Mouse (Mus musculus) forebrain, embryonic 15.5 days (tissue): ENCODE data around the gene Zdbf2. TPM values are rescaled to one million over a fixed set of nuclear protein-coding genes. Genes with fewer than 3 reads are reported as not detected.

Source experiments
- ATAC-seq: fragments of 200-750 bp; cut with Nextera tagmentation; replicated peaks from 2 replicates; pipeline ENCODE4 v1.8.0; 2017; ENCODE audit warnings: mild to moderate bottlenecking, moderate TSS enrichment, moderate library complexity
- H3K27ac ChIP-seq: fragments of 300-500 bp; sonication (generic); replicated peaks from 2 replicates; pipeline ENCODE4 v1.5.1; 2015; ENCODE audit warnings: mild to moderate bottlenecking, inconsistent platforms
- H3K27me3 ChIP-seq: fragments of 300-500 bp; sonication (generic); 2 replicates; pipeline ENCODE4 v1.6.1; 2015; ENCODE audit warnings: inconsistent platforms
- H3K36me3 ChIP-seq: fragments of 300-500 bp; sonication (generic); 2 replicates; pipeline ENCODE4 v1.6.1; 2015; ENCODE audit warnings: mild to moderate bottlenecking, inconsistent platforms
- H3K4me1 ChIP-seq: fragments of 300-500 bp; sonication (generic); 2 replicates; pipeline ENCODE4 v1.6.1; 2015; ENCODE audit warnings: inconsistent platforms
- H3K4me2 ChIP-seq: fragments of 300-500 bp; sonication (generic); replicated peaks from 2 replicates; pipeline ENCODE4 v1.6.1; 2015; ENCODE audit warnings: mild to moderate bottlenecking, inconsistent platforms
- H3K4me3 ChIP-seq: fragments of 300-500 bp; sonication (generic); 2 replicates; pipeline ENCODE4 v1.5.1; 2015; ENCODE audit warnings: mild to moderate bottlenecking, inconsistent platforms
- H3K9ac ChIP-seq: fragments of 300-500 bp; sonication (generic); replicated peaks from 2 replicates; pipeline ENCODE4 v1.6.1; 2015; ENCODE audit warnings: mild to moderate bottlenecking, inconsistent platforms
- H3K9me3 ChIP-seq: fragments of 300-500 bp; sonication (generic); 2 replicates; pipeline ENCODE4 v1.6.1; 2016; ENCODE audit warnings: inconsistent platforms
- WGBS: fragments of 180-500 bp; shearing (Covaris S2); methylation state at CpG from one replicate; pipeline ENCODE4 v1.1.7; 2015; ENCODE audit warnings: mixed read lengths; 5-methylcytosine and 5-hydroxymethylcytosine counted together
- polyA plus RNA-seq: library from polyadenylated mRNA; unstranded; fragments of >200 nt; fragmentation: Nextera tagmentation; extraction: Ambion mirVana; gene quantifications from 2 replicates; pipeline ENCODE4 v1.2.1, GENCODE M21; 2015

Gene Zdbf2
- polyA plus RNA-seq, 1 experiment from 2014 or later = 34.8 TPM

- Histone ChIP-seq H3K27ac (no peak overlapping the region), H3K9me3 (no peaks in the 10 kb centered on the region), H3K4me1 (peaks cover 26% of the 10 kb centered on the region), H3K9ac (no peak overlapping the region), H3K4me3 (no peak overlapping the region), H3K4me2 (0 out of 2 replicates have a peak overlapping the region, but pooled peaks have one; percentile 1), H3K27me3 (peaks cover 71% of the 10 kb centered on the region), H3K36me3 (no peaks in the 10 kb centered on the region)
- no peak for ATAC-seq
- 27% methylated on average over 24 of the region's 24 CpGs for WGBS
Observed at GRCm38 (mm10) chr1:63252351-63253209, 20.5 kb upstream of the Zdbf2 start.

- Histone ChIP-seq H3K4me1 (peaks cover 19% of the 10 kb centered on the region), H3K9ac (no peak overlapping the region), H3K4me3 (no peak overlapping the region), H3K4me2 (no peak overlapping the region), H3K27me3 (peaks cover 74% of the 10 kb centered on the region), H3K27ac (no peak overlapping the region), H3K9me3 (no peaks in the 10 kb centered on the region), H3K36me3 (no peaks in the 10 kb centered on the region)
- no peak for ATAC-seq
- WGBS = 15% methylated on average over 5 of the region's 5 CpGs
Observed at GRCm38 (mm10) chr1:63253291-63253690, 19.8 kb upstream of the Zdbf2 start.

- Histone ChIP-seq H3K4me1 (peaks cover 16% of the 10 kb centered on the region), H3K27me3 (peaks cover 70% of the 10 kb centered on the region), H3K27ac (peak overlapping the region; percentile 52), H3K9ac (no peak overlapping the region), H3K4me2 (no peak overlapping the region), H3K9me3 (no peaks in the 10 kb centered on the region), H3K36me3 (no peaks in the 10 kb centered on the region), H3K4me3 (no peak overlapping the region)
- ATAC-seq = no peak
- 10% methylated on average over 4 of the region's 4 CpGs for WGBS
Observed at GRCm38 (mm10) chr1:63255101-63255500, 18.0 kb upstream of the Zdbf2 start.

- WGBS = 14% methylated on average over 5 of the region's 5 CpGs
- Histone ChIP-seq H3K4me3 (no peak overlapping the region), H3K27me3 (peaks cover 70% of the 10 kb centered on the region)
Observed at GRCm38 (mm10) chr1:63256083-63256482, 17.0 kb upstream of the Zdbf2 start.

GRCm38 (mm10) chr1:63258501-63258900, 14.6 kb upstream of the Zdbf2 start:
- no peak overlapping the region for H3K4me2 ChIP-seq
- no peak overlapping the region for H3K9ac ChIP-seq
- whole genome bisulfite sequencing = 50% methylated on average over 2 of the region's 2 CpGs
- H3K27ac ChIP-seq = no peak overlapping the region
- peaks cover 63% of the 10 kb centered on the region for H3K27me3 ChIP-seq
- no peaks in the 10 kb centered on the region for H3K36me3 ChIP-seq
- no peak for ATAC-seq
- no peaks in the 10 kb centered on the region for H3K9me3 ChIP-seq
- peaks cover 16% of the 10 kb centered on the region for H3K4me1 ChIP-seq
- H3K4me3 ChIP-seq = no peak overlapping the region

More at GRCm38 (mm10) chr1:63256083-63256482, 17.0 kb upstream of the Zdbf2 start:
- Histone ChIP-seq H3K9me3 (no peaks in the 10 kb centered on the region), H3K9ac (no peak overlapping the region), H3K4me1 (peaks cover 16% of the 10 kb centered on the region), H3K4me2 (no peak overlapping the region), H3K27ac (peak overlapping the region; percentile 52), H3K36me3 (no peaks in the 10 kb centered on the region)
- peak; percentile 88 for ATAC-seq

GRCm38 (mm10) chr1:63259271-63259830, 13.7 kb upstream of the Zdbf2 start:
- WGBS = 39% methylated on average over 11 of the region's 11 CpGs
- Histone ChIP-seq H3K27ac (no peak overlapping the region), H3K9me3 (no peaks in the 10 kb centered on the region), H3K27me3 (peaks cover 63% of the 10 kb centered on the region), H3K4me1 (peaks cover 16% of the 10 kb centered on the region), H3K4me3 (no peak overlapping the region), H3K9ac (no peak overlapping the region), H3K36me3 (no peaks in the 10 kb centered on the region), H3K4me2 (no peak overlapping the region)
- ATAC-seq = no peak

- no peak overlapping the region for H3K9ac ChIP-seq
- WGBS = 47% methylated on average over 17 of the region's 17 CpGs
- peaks cover 63% of the 10 kb centered on the region for H3K27me3 ChIP-seq
- H3K9me3 ChIP-seq = no peaks in the 10 kb centered on the region
- H3K4me2 ChIP-seq = no peak overlapping the region
- H3K4me1 ChIP-seq = peaks cover 12% of the 10 kb centered on the region
- H3K4me3 ChIP-seq = no peak overlapping the region
- no peaks in the 10 kb centered on the region for H3K36me3 ChIP-seq
- no peak for ATAC-seq
- H3K27ac ChIP-seq = no peak overlapping the region
Observed at GRCm38 (mm10) chr1:63259916-63260741, 12.9 kb upstream of the Zdbf2 start.

GRCm38 (mm10) chr1:63260742-63261033, 12.4 kb upstream of the Zdbf2 start:
- ATAC-seq = no peak
- H3K27ac ChIP-seq = no peak overlapping the region
- no peak overlapping the region for H3K4me3 ChIP-seq
- peaks cover 7% of the 10 kb centered on the region for H3K4me1 ChIP-seq
- no peak overlapping the region for H3K9ac ChIP-seq
- H3K36me3 ChIP-seq = no peaks in the 10 kb centered on the region
- H3K27me3 ChIP-seq = peaks cover 58% of the 10 kb centered on the region
- WGBS = 44% methylated on average over 5 of the region's 5 CpGs
- no peak overlapping the region for H3K4me2 ChIP-seq
- H3K9me3 ChIP-seq = no peaks in the 10 kb centered on the region

- ATAC-seq = no peak
- peaks cover 54% of the 10 kb centered on the region for H3K27me3 ChIP-seq
- WGBS = 52% methylated on average over 17 of the region's 17 CpGs
Observed at GRCm38 (mm10) chr1:63261041-63261590, 11.9 kb upstream of the Zdbf2 start.

GRCm38 (mm10) chr1:63263671-63264070, 9.4 kb upstream of the Zdbf2 start:
- ATAC-seq = no peak
- H3K4me2 ChIP-seq = no peak overlapping the region
- H3K27me3 ChIP-seq = peaks cover 46% of the 10 kb centered on the region
- no peaks in the 10 kb centered on the region for H3K36me3 ChIP-seq
- no peaks in the 10 kb centered on the region for H3K4me1 ChIP-seq
- no peaks in the 10 kb centered on the region for H3K9me3 ChIP-seq
- no peak overlapping the region for H3K9ac ChIP-seq
- WGBS = 37% methylated on average over 11 of the region's 11 CpGs
- H3K4me3 ChIP-seq = no peak overlapping the region
- H3K27ac ChIP-seq = no peak overlapping the region

More at GRCm38 (mm10) chr1:63261041-63261590, 11.9 kb upstream of the Zdbf2 start:
- no peaks in the 10 kb centered on the region for H3K36me3 ChIP-seq
- H3K9me3 ChIP-seq = no peaks in the 10 kb centered on the region
- H3K4me2 ChIP-seq = no peak overlapping the region
- H3K27ac ChIP-seq = no peak overlapping the region
- H3K4me3 ChIP-seq = no peak overlapping the region
- H3K9ac ChIP-seq = no peak overlapping the region
- H3K4me1 ChIP-seq = peaks cover 5% of the 10 kb centered on the region; the same call in 1 of the 2 replicates

GRCm38 (mm10) chr1:63265461-63265860, 7.6 kb upstream of the Zdbf2 start:
- WGBS = 39% methylated on average over 4 of the region's 4 CpGs
- Histone ChIP-seq H3K4me1 (no peaks in the 10 kb centered on the region), H3K4me3 (no peak overlapping the region), H3K9me3 (no peaks in the 10 kb centered on the region), H3K9ac (no peak overlapping the region), H3K27ac (no peak overlapping the region), H3K4me2 (no peak overlapping the region), H3K36me3 (no peaks in the 10 kb centered on the region), H3K27me3 (peaks cover 54% of the 10 kb centered on the region)
- ATAC-seq = no peak

GRCm38 (mm10) chr1:63266121-63266520, 6.9 kb upstream of the Zdbf2 start:
- WGBS = 41% methylated on average over 12 of the region's 12 CpGs
- H3K27me3 ChIP-seq = peaks cover 54% of the 10 kb centered on the region

More at GRCm38 (mm10) chr1:63266121-63266520, 6.9 kb upstream of the Zdbf2 start:
- H3K4me1 ChIP-seq = no peaks in the 10 kb centered on the region
- no peaks in the 10 kb centered on the region for H3K9me3 ChIP-seq
- peak; percentile 55; the same call in 1 of the 2 replicates for ATAC-seq
- no peaks in the 10 kb centered on the region for H3K36me3 ChIP-seq
- H3K4me2 ChIP-seq = no peak overlapping the region
- no peak overlapping the region for H3K27ac ChIP-seq
- no peak overlapping the region for H3K4me3 ChIP-seq
- no peak overlapping the region for H3K9ac ChIP-seq
